Mouse (Mus musculus) hindbrain, embryonic 12.5 days (tissue): Measurements from ENCODE around the gene Unc5cl. TPM values are rescaled to one million over a fixed set of nuclear protein-coding genes. Genes with fewer than 3 reads are reported as not detected.

Experiments
- ATAC-seq: fragments of 200-750 bp; cut with Nextera tagmentation; 2 replicates; pipeline ENCODE4 v1.8.0; 2017; ENCODE audit warnings: moderate TSS enrichment; ENCODE audit not compliant: low FRiP score
- H3K27ac ChIP-seq: fragments of 300-500 bp; sonication (generic); 2 replicates; pipeline ENCODE4 v1.5.1; 2016; ENCODE audit warnings: mild to moderate bottlenecking
- H3K27me3 ChIP-seq: fragments of 300-500 bp; sonication (generic); 2 replicates; pipeline ENCODE4 v1.6.1; 2016; ENCODE audit warnings: mild to moderate bottlenecking
- H3K36me3 ChIP-seq: fragments of 300-500 bp; sonication (generic); 2 replicates; pipeline ENCODE4 v1.6.1; 2016; ENCODE audit warnings: mild to moderate bottlenecking
- H3K4me1 ChIP-seq: fragments of 300-500 bp; sonication (generic); 2 replicates; pipeline ENCODE4 v1.6.1; 2016
- H3K4me2 ChIP-seq: fragments of 300-500 bp; sonication (generic); replicated peaks from 2 replicates; pipeline ENCODE4 v1.6.1; 2016; ENCODE audit warnings: mild to moderate bottlenecking
- H3K4me3 ChIP-seq: fragments of 300-500 bp; sonication (generic); 2 replicates; pipeline ENCODE4 v1.5.1; 2016; ENCODE audit warnings: mild to moderate bottlenecking
- H3K9ac ChIP-seq: fragments of 300-500 bp; sonication (generic); 2 replicates; pipeline ENCODE4 v1.6.1; 2016; ENCODE audit warnings: mild to moderate bottlenecking, moderate library complexity
- H3K9me3 ChIP-seq: fragments of 300-500 bp; sonication (generic); replicated peaks from 2 replicates; pipeline ENCODE4 v1.6.1; 2016; ENCODE audit warnings: mild to moderate bottlenecking
- WGBS: fragments of 180-500 bp; shearing (Covaris S2); methylation state at CpG from one replicate; pipeline ENCODE4 v1.1.7; 2016; 5-methylcytosine and 5-hydroxymethylcytosine counted together
- polyA plus RNA-seq: library from polyadenylated mRNA; unstranded; fragments of >200 nt; fragmentation: Nextera tagmentation; extraction: Ambion mirVana; gene quantifications from 2 replicates; pipeline ENCODE4 v1.2.1, GENCODE M21; 2016

Unc5cl gene
- polyA plus RNA-seq, 1 experiment from 2014 or later = 0.49 TPM

- no peak overlapping the region for H3K4me3 ChIP-seq
- H3K27me3 ChIP-seq = no peaks in the 10 kb centered on the region
- H3K9me3 ChIP-seq = no peaks in the 10 kb centered on the region
- H3K4me1 ChIP-seq = no peaks in the 10 kb centered on the region
- H3K4me2 ChIP-seq = no peak overlapping the region
- ATAC-seq = no peak
- H3K36me3 ChIP-seq = peaks cover 21% of the 10 kb centered on the region
- no peak overlapping the region for H3K27ac ChIP-seq
- no peak overlapping the region for H3K9ac ChIP-seq
- 84% methylated on average over 1 of the region's 1 CpGs for WGBS
Observed at GRCm38 (mm10) chr17:48418781-48419180, 35.9 kb upstream of the Unc5cl start.

- H3K4me2 ChIP-seq = no peak overlapping the region
- no peak overlapping the region for H3K9ac ChIP-seq
- no peaks in the 10 kb centered on the region for H3K27me3 ChIP-seq
- no peaks in the 10 kb centered on the region for H3K4me1 ChIP-seq
- H3K9me3 ChIP-seq = no peaks in the 10 kb centered on the region
- WGBS = 66% methylated on average over 2 of the region's 2 CpGs
- H3K36me3 ChIP-seq = peaks cover 17% of the 10 kb centered on the region
- no peak overlapping the region for H3K27ac ChIP-seq
- no peak overlapping the region for H3K4me3 ChIP-seq
- ATAC-seq = no peak
Observed at GRCm38 (mm10) chr17:48419571-48419970, 35.1 kb upstream of the Unc5cl start.

- Histone ChIP-seq H3K36me3 (no peaks in the 10 kb centered on the region), H3K9ac (no peak overlapping the region), H3K4me1 (peaks cover 14% of the 10 kb centered on the region), H3K9me3 (no peaks in the 10 kb centered on the region), H3K27ac (no peak overlapping the region), H3K4me3 (no peak overlapping the region), H3K27me3 (no peaks in the 10 kb centered on the region), H3K4me2 (no peak overlapping the region)
- ATAC-seq = no peak
- 83% methylated on average over 9 of the region's 9 CpGs for WGBS
Observed at GRCm38 (mm10) chr17:48424237-48424636, 30.5 kb upstream of the Unc5cl start.

GRCm38 (mm10) chr17:48425823-48426612, 28.7 kb upstream of the Unc5cl start:
- Histone ChIP-seq H3K4me2 (no peak overlapping the region), H3K27ac (no peak overlapping the region), H3K4me3 (no peak overlapping the region), H3K36me3 (no peaks in the 10 kb centered on the region), H3K27me3 (no peaks in the 10 kb centered on the region), H3K4me1 (peaks cover 22% of the 10 kb centered on the region), H3K9ac (no peak overlapping the region), H3K9me3 (no peaks in the 10 kb centered on the region)
- no peak for ATAC-seq
- 56% methylated on average over 9 of the region's 9 CpGs for WGBS

- Histone ChIP-seq H3K27ac (no peak overlapping the region), H3K9me3 (no peaks in the 10 kb centered on the region), H3K9ac (no peak overlapping the region)
Observed at GRCm38 (mm10) chr17:48426991-48427750, 27.5 kb upstream of the Unc5cl start.

GRCm38 (mm10) chr17:48427852-48428530, 26.7 kb upstream of the Unc5cl start:
- H3K4me3 ChIP-seq = no peak overlapping the region
- ATAC-seq = no peak
- H3K4me1 ChIP-seq = peaks cover 32% of the 10 kb centered on the region
- H3K27me3 ChIP-seq = no peaks in the 10 kb centered on the region
- 72% methylated on average over 11 of the region's 11 CpGs for WGBS
- no peak overlapping the region for H3K9ac ChIP-seq
- H3K9me3 ChIP-seq = no peaks in the 10 kb centered on the region
- no peak overlapping the region for H3K4me2 ChIP-seq
- H3K27ac ChIP-seq = no peak overlapping the region
- H3K36me3 ChIP-seq = no peaks in the 10 kb centered on the region

More at GRCm38 (mm10) chr17:48426991-48427750, 27.5 kb upstream of the Unc5cl start:
- Histone ChIP-seq H3K4me1 (peaks cover 24% of the 10 kb centered on the region), H3K27me3 (no peaks in the 10 kb centered on the region), H3K4me2 (no peak overlapping the region), H3K4me3 (no peak overlapping the region), H3K36me3 (no peaks in the 10 kb centered on the region)
- 63% methylated on average over 13 of the region's 13 CpGs for WGBS
- ATAC-seq = no peak

- Histone ChIP-seq H3K36me3 (no peaks in the 10 kb centered on the region), H3K4me2 (no peak overlapping the region), H3K4me3 (no peak overlapping the region), H3K27me3 (no peaks in the 10 kb centered on the region), H3K9ac (no peak overlapping the region), H3K27ac (no peak overlapping the region), H3K4me1 (peaks cover 33% of the 10 kb centered on the region), H3K9me3 (no peaks in the 10 kb centered on the region)
- no peak for ATAC-seq
- 55% methylated on average over 5 of the region's 5 CpGs for WGBS
Observed at GRCm38 (mm10) chr17:48430394-48430793, 24.3 kb upstream of the Unc5cl start.

GRCm38 (mm10) chr17:48431054-48431453, 23.6 kb upstream of the Unc5cl start:
- no peak overlapping the region for H3K27ac ChIP-seq
- H3K27me3 ChIP-seq = no peaks in the 10 kb centered on the region
- H3K4me3 ChIP-seq = no peak overlapping the region
- H3K4me2 ChIP-seq = no peak overlapping the region
- no peak for ATAC-seq
- no peaks in the 10 kb centered on the region for H3K9me3 ChIP-seq
- no peaks in the 10 kb centered on the region for H3K36me3 ChIP-seq
- no peak overlapping the region for H3K9ac ChIP-seq
- WGBS = 67% methylated on average over 5 of the region's 5 CpGs
- H3K4me1 ChIP-seq = peaks cover 29% of the 10 kb centered on the region

GRCm38 (mm10) chr17:48432158-48432980, 22.3 kb upstream of the Unc5cl start, which contains the start of gene Apobec2:
Apobec2 (minus strand) TSS chr17:48432930.
- Histone ChIP-seq H3K36me3 (no peaks in the 10 kb centered on the region), H3K9me3 (no peaks in the 10 kb centered on the region), H3K27ac (peak within 1 kb of the TSS; percentile 12; the same call in 1 of the 2 replicates), H3K4me1 (peaks cover 27% of the 10 kb centered on the region), H3K4me3 (no peak within 1 kb of the TSS), H3K4me2 (no peak within 1 kb of the TSS), H3K27me3 (no peaks in the 10 kb centered on the region), H3K9ac (no peak within 1 kb of the TSS)
- no peak for ATAC-seq
- WGBS = 64% methylated on average over 16 of the region's 16 CpGs

- H3K4me2 ChIP-seq = no peak overlapping the region
- ATAC-seq = no peak; the same call in 1 of the 2 replicates
- no peaks in the 10 kb centered on the region for H3K27me3 ChIP-seq
- H3K4me3 ChIP-seq = no peak overlapping the region
- H3K4me1 ChIP-seq = peaks cover 27% of the 10 kb centered on the region
- H3K27ac ChIP-seq = no peak overlapping the region
- H3K36me3 ChIP-seq = no peaks in the 10 kb centered on the region
- 79% methylated on average over 20 of the region's 20 CpGs for WGBS
- no peak overlapping the region for H3K9ac ChIP-seq
- H3K9me3 ChIP-seq = no peaks in the 10 kb centered on the region
Observed at GRCm38 (mm10) chr17:48433006-48433655, 21.6 kb upstream of the Unc5cl start.

- ATAC-seq = no peak
- no peaks in the 10 kb centered on the region for H3K27me3 ChIP-seq
- H3K4me3 ChIP-seq = no peak overlapping the region
- H3K4me2 ChIP-seq = no peak overlapping the region
- no peak overlapping the region for H3K27ac ChIP-seq
- no peak overlapping the region for H3K9ac ChIP-seq
- H3K4me1 ChIP-seq = peaks cover 24% of the 10 kb centered on the region
- no peaks in the 10 kb centered on the region for H3K36me3 ChIP-seq
- 70% methylated on average over 6 of the region's 6 CpGs for WGBS
- no peaks in the 10 kb centered on the region for H3K9me3 ChIP-seq
Observed at GRCm38 (mm10) chr17:48433689-48434330, 20.9 kb upstream of the Unc5cl start.
